Mouse (Mus musculus): ENCODE measurements around the gene Maf. TPM values are rescaled to one million over a fixed set of nuclear protein-coding genes. Genes with fewer than 3 reads are reported as not detected.

The Maf gene
- polyA plus RNA-seq, 1 experiment from 2014 or later: 4.1 TPM

- H3K4me1 ChIP-seq: peaks cover 6% of the 10 kb centered on the region; the same call in 1 of the 2 replicates
- H3K36me3 ChIP-seq (ENCODE audit: poor library complexity, severe bottlenecking): no peaks in the 10 kb centered on the region
- H3K9me3 ChIP-seq (replicated peaks): no peaks in the 10 kb centered on the region
- no peak overlapping the region for H3K9ac ChIP-seq
- H3K27ac ChIP-seq: no peak overlapping the region
- H3K4me2 ChIP-seq: no peak overlapping the region
- H3K27me3 ChIP-seq: peaks cover 28% of the 10 kb centered on the region
- ATAC-seq: no peak
- no peak overlapping the region for H3K4me3 ChIP-seq
- WGBS: 81% methylated on average over 5 of the region's 5 CpGs
Measured at GRCm38 (mm10) chr8:115701001-115701400, 6.6 kb downstream of the Maf start.

- H3K4me2 ChIP-seq: no peak overlapping the region
- no peak overlapping the region for H3K9ac ChIP-seq
- no peak overlapping the region for H3K4me3 ChIP-seq
- no peak overlapping the region for H3K27ac ChIP-seq
- H3K27me3 ChIP-seq: peaks cover 13% of the 10 kb centered on the region
- 66% methylated on average over 5 of the region's 5 CpGs for WGBS
- no peak for ATAC-seq
- no peaks in the 10 kb centered on the region for H3K4me1 ChIP-seq
- no peaks in the 10 kb centered on the region for H3K9me3 ChIP-seq (replicated peaks)
- no peaks in the 10 kb centered on the region for H3K36me3 ChIP-seq (ENCODE audit: poor library complexity, severe bottlenecking)
Measured at GRCm38 (mm10) chr8:115699151-115699550, 8.4 kb downstream of the Maf start.

GRCm38 (mm10) chr8:115697410-115697809, 10.2 kb downstream of the Maf start:
- peaks cover 15% of the 10 kb centered on the region for H3K27me3 ChIP-seq
- H3K9me3 ChIP-seq (replicated peaks): no peaks in the 10 kb centered on the region
- H3K4me3 ChIP-seq: no peak overlapping the region
- ATAC-seq: no peak
- H3K36me3 ChIP-seq (ENCODE audit: poor library complexity, severe bottlenecking): no peaks in the 10 kb centered on the region
- no peak overlapping the region for H3K4me2 ChIP-seq
- no peak overlapping the region for H3K27ac ChIP-seq
- H3K4me1 ChIP-seq: no peaks in the 10 kb centered on the region
- 52% methylated on average over 3 of the region's 3 CpGs for WGBS
- H3K9ac ChIP-seq: no peak overlapping the region

GRCm38 (mm10) chr8:115696661-115697060, 10.9 kb downstream of the Maf start:
- H3K27ac ChIP-seq: no peak overlapping the region
- H3K4me2 ChIP-seq: no peak overlapping the region
- no peaks in the 10 kb centered on the region for H3K9me3 ChIP-seq (replicated peaks)
- 76% methylated on average over 4 of the region's 4 CpGs for WGBS
- H3K4me3 ChIP-seq: no peak overlapping the region
- H3K27me3 ChIP-seq: peaks cover 15% of the 10 kb centered on the region
- no peaks in the 10 kb centered on the region for H3K4me1 ChIP-seq
- no peak for ATAC-seq
- H3K9ac ChIP-seq: no peak overlapping the region
- H3K36me3 ChIP-seq (ENCODE audit: poor library complexity, severe bottlenecking): no peaks in the 10 kb centered on the region

GRCm38 (mm10) chr8:115687349-115687748, 20.2 kb downstream of the Maf start:
- Histone ChIP-seq H3K36me3 (ENCODE audit: poor library complexity, severe bottlenecking) (no peaks in the 10 kb centered on the region), H3K9ac (no peak overlapping the region), H3K4me1 (peaks cover 33% of the 10 kb centered on the region), H3K9me3 (replicated peaks) (no peaks in the 10 kb centered on the region), H3K27ac (no peak overlapping the region), H3K4me2 (no peak overlapping the region), H3K4me3 (no peak overlapping the region), H3K27me3 (peaks cover 14% of the 10 kb centered on the region)
- ATAC-seq: no peak
- 72% methylated on average over 9 of the region's 9 CpGs for WGBS

- no peak overlapping the region for H3K4me3 ChIP-seq
- H3K27ac ChIP-seq: no peak overlapping the region
- peak; percentile 65; the same call in 1 of the 2 replicates for ATAC-seq
- no peaks in the 10 kb centered on the region for H3K36me3 ChIP-seq (ENCODE audit: poor library complexity, severe bottlenecking)
- no peaks in the 10 kb centered on the region for H3K9me3 ChIP-seq (replicated peaks)
- WGBS: 45% methylated on average over 7 of the region's 7 CpGs
- H3K9ac ChIP-seq: no peak overlapping the region
- peaks cover 7% of the 10 kb centered on the region; the same call in 1 of the 2 replicates for H3K27me3 ChIP-seq
- peaks cover 21% of the 10 kb centered on the region for H3K4me1 ChIP-seq
- no peak overlapping the region for H3K4me2 ChIP-seq
Measured at GRCm38 (mm10) chr8:115683309-115683708, 24.3 kb downstream of the Maf start.

GRCm38 (mm10) chr8:115679539-115679938, 28.1 kb downstream of the Maf start:
- no peak for ATAC-seq
- Histone ChIP-seq H3K4me3 (no peak overlapping the region), H3K27me3 (peaks cover 2% of the 10 kb centered on the region; the same call in 1 of the 2 replicates), H3K9me3 (replicated peaks) (no peaks in the 10 kb centered on the region), H3K27ac (no peak overlapping the region), H3K4me2 (no peak overlapping the region), H3K9ac (no peak overlapping the region), H3K36me3 (ENCODE audit: poor library complexity, severe bottlenecking) (no peaks in the 10 kb centered on the region), H3K4me1 (peaks cover 11% of the 10 kb centered on the region)
- 53% methylated on average over 7 of the region's 7 CpGs for WGBS

- no peak overlapping the region for H3K4me3 ChIP-seq
- ATAC-seq: no peak
- H3K27ac ChIP-seq: no peak overlapping the region
- H3K9me3 ChIP-seq (replicated peaks): no peaks in the 10 kb centered on the region
- no peaks in the 10 kb centered on the region for H3K4me1 ChIP-seq
- no peaks in the 10 kb centered on the region for H3K36me3 ChIP-seq (ENCODE audit: poor library complexity, severe bottlenecking)
- WGBS: 93% methylated on average over 2 of the region's 2 CpGs
- H3K27me3 ChIP-seq: no peaks in the 10 kb centered on the region
- no peak overlapping the region for H3K4me2 ChIP-seq
- H3K9ac ChIP-seq: no peak overlapping the region
Measured at GRCm38 (mm10) chr8:115664866-115665265, 42.7 kb downstream of the Maf start.

- Histone ChIP-seq H3K4me3 (no peak overlapping the region), H3K4me2 (no peak overlapping the region), H3K9me3 (replicated peaks) (no peaks in the 10 kb centered on the region), H3K4me1 (no peaks in the 10 kb centered on the region), H3K27ac (no peak overlapping the region), H3K36me3 (ENCODE audit: poor library complexity, severe bottlenecking) (no peaks in the 10 kb centered on the region), H3K27me3 (no peaks in the 10 kb centered on the region), H3K9ac (no peak overlapping the region)
- ATAC-seq: no peak
- WGBS: 75% methylated on average over 3 of the region's 3 CpGs
Measured at GRCm38 (mm10) chr8:115650110-115650521, 57.5 kb downstream of the Maf start.

- Histone ChIP-seq H3K9ac (no peak overlapping the region), H3K27ac (no peak overlapping the region), H3K4me1 (no peaks in the 10 kb centered on the region), H3K9me3 (replicated peaks) (no peaks in the 10 kb centered on the region), H3K4me3 (no peak overlapping the region), H3K36me3 (ENCODE audit: poor library complexity, severe bottlenecking) (no peaks in the 10 kb centered on the region), H3K27me3 (no peaks in the 10 kb centered on the region), H3K4me2 (no peak overlapping the region)
- no peak for ATAC-seq
- WGBS: 100% methylated on average over 1 of the region's 1 CpGs
Measured at GRCm38 (mm10) chr8:115645139-115645538, 62.5 kb downstream of the Maf start.

- ATAC-seq: no peak
- H3K4me1 ChIP-seq: no peaks in the 10 kb centered on the region
- no peaks in the 10 kb centered on the region for H3K36me3 ChIP-seq (ENCODE audit: poor library complexity, severe bottlenecking)
- no peaks in the 10 kb centered on the region for H3K27me3 ChIP-seq
- no peak overlapping the region for H3K4me2 ChIP-seq
- no peak overlapping the region for H3K9ac ChIP-seq
- H3K4me3 ChIP-seq: no peak overlapping the region
- no peaks in the 10 kb centered on the region for H3K9me3 ChIP-seq (replicated peaks)
- no peak overlapping the region for H3K27ac ChIP-seq
- 94% methylated on average over 5 of the region's 5 CpGs for WGBS
Measured at GRCm38 (mm10) chr8:115641936-115642335, 65.7 kb downstream of the Maf start.

- no peak for ATAC-seq
- H3K36me3 ChIP-seq (ENCODE audit: poor library complexity, severe bottlenecking): no peaks in the 10 kb centered on the region
- no peaks in the 10 kb centered on the region for H3K4me1 ChIP-seq
- H3K9me3 ChIP-seq (replicated peaks): no peaks in the 10 kb centered on the region
- H3K27me3 ChIP-seq: no peaks in the 10 kb centered on the region
- no peak overlapping the region for H3K4me2 ChIP-seq
- H3K27ac ChIP-seq: no peak overlapping the region
- no peak overlapping the region for H3K4me3 ChIP-seq
- no peak overlapping the region for H3K9ac ChIP-seq
- 82% methylated on average over 5 of the region's 5 CpGs for WGBS
Measured at GRCm38 (mm10) chr8:115639951-115640350, 67.6 kb downstream of the Maf start.

GRCm38 (mm10) chr8:115636751-115637150, 70.8 kb downstream of the Maf start:
- Histone ChIP-seq H3K9me3 (replicated peaks) (no peaks in the 10 kb centered on the region), H3K9ac (no peak overlapping the region), H3K4me3 (no peak overlapping the region), H3K4me2 (no peak overlapping the region), H3K27me3 (no peaks in the 10 kb centered on the region), H3K36me3 (ENCODE audit: poor library complexity, severe bottlenecking) (no peaks in the 10 kb centered on the region), H3K4me1 (no peaks in the 10 kb centered on the region), H3K27ac (no peak overlapping the region)
- ATAC-seq: no peak
- 79% methylated on average over 6 of the region's 6 CpGs for WGBS

Data from forebrain, embryonic 13.5 days (tissue).